Mouse (Mus musculus): Measurements from ENCODE around the gene Polr3gl. TPM values are rescaled to one million over a fixed set of nuclear protein-coding genes. Genes with fewer than 3 reads are reported as not detected.

Polr3gl gene
- polyA plus RNA-seq, 1 experiment: 72.4 TPM

DNA sequence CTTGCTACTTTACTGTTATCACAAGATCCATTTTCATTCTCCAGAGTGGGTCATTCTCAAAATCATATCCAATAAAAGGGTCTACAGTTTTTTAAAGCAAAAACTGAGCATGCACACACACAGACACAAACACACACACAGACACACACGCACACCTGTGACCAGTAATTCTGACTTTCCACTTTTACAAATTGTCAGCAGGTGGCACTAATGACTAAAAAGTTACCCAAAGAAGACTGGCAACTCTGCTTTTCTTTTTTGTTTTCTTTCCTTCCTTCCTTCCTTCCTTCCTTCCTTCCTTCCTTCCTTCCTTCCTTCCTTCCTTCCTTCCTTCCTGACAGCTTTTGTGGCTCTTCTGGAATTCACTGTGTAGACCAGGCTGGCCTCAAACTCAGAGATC is 48.4 kb downstream of the Polr3gl start:
- Histone ChIP-seq H3K4me1 (ENCODE audit: control insufficient read depth, insufficient read depth, insufficient read length, low read length) (0 out of 2 replicates have a peak, but pooled peaks cover 2% of the 10 kb centered on the region), H3K27ac (replicated peaks; ENCODE audit: low read depth, low read length) (no peak overlapping the region), H3K4me3 (ENCODE audit: insufficient read depth, low read depth, low read length) (no peak overlapping the region)

DNA sequence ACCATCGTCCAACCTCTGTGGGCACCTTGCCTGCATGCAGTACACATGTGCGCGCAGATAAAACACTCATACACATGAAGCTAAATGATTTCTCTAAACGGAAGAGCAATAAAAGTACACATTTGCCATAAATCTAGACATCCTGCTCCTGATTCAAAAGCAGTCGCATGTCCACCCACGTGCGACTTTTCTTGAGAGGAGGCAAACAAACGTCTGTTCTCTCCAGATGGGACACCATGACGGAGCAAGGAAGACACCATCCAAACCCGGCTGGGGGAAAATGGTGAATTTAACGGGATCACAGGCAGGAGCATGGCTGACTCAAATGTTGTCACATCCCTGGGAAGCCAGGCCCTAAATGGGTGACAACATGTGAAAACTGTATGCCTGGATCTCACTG is 50.6 kb downstream of the Polr3gl start:
- no peak overlapping the region for H3K27ac ChIP-seq (replicated peaks; ENCODE audit: low read depth, low read length)
- H3K4me3 ChIP-seq (ENCODE audit: insufficient read depth, low read depth, low read length): no peak overlapping the region
- H3K4me1 ChIP-seq (ENCODE audit: control insufficient read depth, insufficient read depth, insufficient read length, low read length): no peaks in the 10 kb centered on the region

DNA sequence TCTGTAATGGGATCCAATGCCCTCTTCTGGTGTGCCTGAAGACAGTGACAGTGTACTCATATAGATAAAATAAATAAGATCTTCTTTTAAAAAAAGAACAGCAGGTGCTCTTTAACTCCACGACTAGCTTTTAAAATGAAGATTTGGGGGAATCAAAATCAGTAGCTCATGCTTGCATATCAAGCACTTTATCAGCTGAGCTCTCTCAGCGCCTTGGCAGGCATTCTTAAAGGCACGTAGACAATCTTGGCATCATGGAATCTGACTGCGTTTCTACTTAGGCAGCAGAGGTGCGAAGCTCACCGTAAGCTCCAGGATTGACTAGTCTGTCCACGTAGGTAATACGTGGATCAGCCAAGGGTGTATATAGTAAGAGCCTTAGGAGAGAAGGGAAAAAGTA is 51.4 kb downstream of the Polr3gl start:
- H3K4me1 ChIP-seq (ENCODE audit: control insufficient read depth, insufficient read depth, insufficient read length, low read length): no peaks in the 10 kb centered on the region
- H3K4me3 ChIP-seq (ENCODE audit: insufficient read depth, low read depth, low read length): no peak overlapping the region
- no peak overlapping the region for H3K27ac ChIP-seq (replicated peaks; ENCODE audit: low read depth, low read length)

DNA sequence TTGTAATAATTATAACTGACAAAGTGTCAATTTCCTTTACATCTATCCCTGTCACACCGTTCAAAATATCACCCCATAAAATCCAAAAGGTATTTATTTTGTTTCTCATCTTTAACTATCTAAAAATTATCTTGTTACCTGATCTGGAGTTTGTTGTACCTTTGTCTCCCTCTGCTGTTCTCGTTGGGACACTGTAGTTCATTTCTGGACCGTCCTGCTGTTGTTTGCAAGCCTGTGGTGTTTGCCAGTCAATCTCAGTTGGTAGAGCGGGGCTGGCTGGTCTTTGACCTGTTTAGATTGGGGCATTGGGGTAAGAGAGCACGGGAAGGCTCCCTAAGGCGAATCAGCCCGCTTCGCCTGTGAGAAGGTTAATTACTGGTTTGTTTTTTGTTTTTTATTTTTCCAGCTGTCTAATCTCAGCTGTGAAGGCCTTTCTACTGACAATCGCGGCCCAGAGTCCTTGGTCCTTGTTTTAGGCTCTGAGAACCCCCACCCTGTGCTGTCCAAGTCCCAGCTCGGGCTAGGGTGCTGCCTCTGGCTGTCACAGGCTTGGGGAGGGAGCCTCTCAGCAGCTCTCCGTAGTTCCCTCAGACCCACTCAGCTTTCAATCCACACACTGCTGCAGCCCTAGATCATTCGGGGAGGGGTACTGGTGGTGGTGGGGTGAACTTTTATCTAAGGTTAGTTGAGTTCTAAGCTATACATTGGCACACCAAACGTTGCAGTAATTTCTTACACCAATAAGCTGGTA is 52.5 kb downstream of the Polr3gl start:
- Histone ChIP-seq H3K4me3 (ENCODE audit: insufficient read depth, low read depth, low read length) (no peak overlapping the region), H3K27ac (replicated peaks; ENCODE audit: low read depth, low read length) (no peak overlapping the region), H3K4me1 (ENCODE audit: control insufficient read depth, insufficient read depth, insufficient read length, low read length) (no peaks in the 10 kb centered on the region)

DNA sequence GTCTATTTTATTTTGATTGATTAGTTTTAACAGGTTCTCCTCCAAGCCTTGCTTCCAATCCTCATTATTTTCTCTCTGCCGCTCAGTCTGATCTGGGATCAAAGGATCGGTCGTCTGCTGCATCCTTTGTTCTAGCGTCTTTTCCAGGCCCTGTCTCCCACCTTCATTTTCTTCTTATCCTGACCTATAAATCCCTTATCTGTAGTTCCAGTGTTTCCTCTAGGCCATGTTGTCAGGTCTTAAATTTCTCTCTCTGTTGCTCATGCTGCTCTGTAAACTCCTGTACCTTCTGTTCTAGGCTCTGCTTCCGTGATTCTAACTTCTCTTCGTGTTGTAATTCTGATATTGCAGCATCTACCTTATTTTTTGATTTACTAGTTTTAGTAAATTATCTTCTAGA is 53.2 kb downstream of the Polr3gl start:
- Histone ChIP-seq H3K4me1 (ENCODE audit: control insufficient read depth, insufficient read depth, insufficient read length, low read length) (no peaks in the 10 kb centered on the region), H3K4me3 (ENCODE audit: insufficient read depth, low read depth, low read length) (no peak overlapping the region), H3K27ac (replicated peaks; ENCODE audit: low read depth, low read length) (no peak overlapping the region)

DNA sequence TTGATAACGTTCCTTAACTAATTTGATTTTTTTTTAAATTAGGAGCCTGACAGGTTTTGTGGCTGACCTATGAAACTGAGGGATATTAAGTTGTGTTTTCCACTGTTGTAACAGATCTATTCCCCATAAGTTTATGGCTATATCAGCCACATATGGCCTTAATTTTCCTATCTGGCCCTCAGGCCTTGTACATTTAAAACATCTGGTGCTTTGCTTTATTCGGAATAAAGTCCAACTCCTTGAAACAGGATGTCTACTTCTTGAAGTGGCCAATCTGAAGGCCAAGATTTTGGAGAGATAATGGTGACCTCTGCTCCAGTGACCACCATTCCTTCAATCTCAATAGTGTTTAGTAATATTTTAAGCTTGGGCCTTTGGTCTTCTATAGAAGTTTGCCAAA is 54.7 kb downstream of the Polr3gl start:
- Histone ChIP-seq H3K27ac (replicated peaks; ENCODE audit: low read depth, low read length) (no peak overlapping the region), H3K4me1 (ENCODE audit: control insufficient read depth, insufficient read depth, insufficient read length, low read length) (no peaks in the 10 kb centered on the region), H3K4me3 (ENCODE audit: insufficient read depth, low read depth, low read length) (no peak overlapping the region)

DNA sequence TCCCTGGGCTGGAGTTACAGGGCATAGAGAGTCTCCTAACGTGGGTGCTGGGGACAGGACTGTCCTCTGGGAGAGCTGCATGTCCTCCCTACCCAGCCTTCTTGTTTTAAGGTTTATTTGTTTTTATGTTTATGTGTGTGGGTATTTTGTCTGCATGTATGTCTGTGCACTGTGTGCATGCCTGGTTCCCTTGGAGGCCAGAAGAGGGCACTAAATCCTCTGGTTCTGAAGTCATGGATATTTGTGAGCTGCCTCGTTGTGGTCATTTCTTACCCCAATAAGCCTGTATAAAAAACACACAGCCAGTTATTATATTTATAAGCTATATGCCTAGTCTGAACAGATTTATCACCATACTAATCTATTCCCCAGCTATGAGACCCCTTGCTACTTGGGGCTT is 59.7 kb downstream of the Polr3gl start:
- Histone ChIP-seq H3K27ac (replicated peaks; ENCODE audit: low read depth, low read length) (no peak overlapping the region), H3K4me3 (ENCODE audit: insufficient read depth, low read depth, low read length) (no peak overlapping the region), H3K4me1 (ENCODE audit: control insufficient read depth, insufficient read depth, insufficient read length, low read length) (no peaks in the 10 kb centered on the region)

DNA sequence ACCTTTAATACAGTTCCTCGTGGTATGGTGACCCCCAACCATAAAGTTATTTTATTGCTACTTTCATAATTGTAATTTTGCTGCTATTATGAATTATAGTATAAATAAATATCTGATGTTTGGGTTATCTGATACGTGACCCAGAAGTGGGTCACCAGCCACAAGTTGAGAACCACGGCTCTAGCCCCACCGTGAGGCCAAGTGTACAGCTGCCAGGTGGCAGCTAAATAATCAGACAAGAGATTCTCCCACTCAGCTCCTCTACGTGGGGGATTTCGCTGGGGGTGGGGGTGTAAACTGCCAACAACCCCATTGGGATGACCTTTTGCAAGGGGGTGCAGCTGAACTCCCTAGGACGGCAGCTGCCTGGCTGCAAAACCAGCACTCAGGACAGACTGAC is 61.9 kb downstream of the Polr3gl start:
- Histone ChIP-seq H3K4me3 (ENCODE audit: insufficient read depth, low read depth, low read length) (no peak overlapping the region), H3K4me1 (ENCODE audit: control insufficient read depth, insufficient read depth, insufficient read length, low read length) (no peaks in the 10 kb centered on the region), H3K27ac (replicated peaks; ENCODE audit: low read depth, low read length) (no peak overlapping the region)

DNA sequence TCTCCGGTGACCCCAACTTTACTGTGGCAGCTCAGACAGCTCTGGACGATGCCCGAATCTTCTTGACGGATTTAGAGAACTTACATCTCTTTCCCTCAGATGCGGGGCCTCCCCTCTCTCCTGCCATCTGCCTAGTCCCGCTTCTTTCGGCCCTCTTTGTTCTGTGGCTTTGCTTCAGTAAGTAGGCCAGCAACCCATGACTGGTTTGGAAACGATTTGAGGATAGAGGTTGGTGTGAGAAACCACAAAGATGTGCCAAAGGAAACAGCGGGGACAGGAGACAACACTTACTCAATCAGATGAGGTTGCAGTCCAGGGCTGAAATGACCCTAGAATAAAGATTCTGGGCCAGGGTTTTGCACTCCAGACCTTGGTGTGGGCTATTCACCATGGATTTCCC is 65.5 kb downstream of the Polr3gl start:
- no peaks in the 10 kb centered on the region for H3K4me1 ChIP-seq (ENCODE audit: control insufficient read depth, insufficient read depth, insufficient read length, low read length)
- no peak overlapping the region for H3K27ac ChIP-seq (replicated peaks; ENCODE audit: low read depth, low read length)
- no peak overlapping the region for H3K4me3 ChIP-seq (ENCODE audit: insufficient read depth, low read depth, low read length)

Other genes starting within 250 kb of the Polr3gl start
- not detected in 2 replicates for gene BC107364, start 141.9 kb downstream of the Polr3gl start, polyA plus RNA-seq (2012; ENCODE audit: insufficient read depth, insufficient read length, missing spikeins)
- 5.4 and 8.2 TPM in 2 replicates for gene Hfe2, start 69.0 kb downstream of the Polr3gl start, polyA plus RNA-seq (2012; ENCODE audit: insufficient read depth, insufficient read length, missing spikeins)
- gene Txnip, start 36.2 kb downstream of the Polr3gl start, polyA plus RNA-seq (2012; ENCODE audit: insufficient read depth, insufficient read length, missing spikeins): 1,091 and 1,303 TPM in 2 replicates
- gene Gm16253, start 17.2 kb downstream of the Polr3gl start, polyA plus RNA-seq (2012; ENCODE audit: insufficient read depth, insufficient read length, missing spikeins): not detected in 2 replicates
- gene Ankrd34a, start 2.5 kb upstream of the Polr3gl start, polyA plus RNA-seq (2012; ENCODE audit: insufficient read depth, insufficient read length, missing spikeins): not detected in 2 replicates
- gene Lix1l, start 7.0 kb upstream of the Polr3gl start, polyA plus RNA-seq (2012; ENCODE audit: insufficient read depth, insufficient read length, missing spikeins): 10.0 and 11.0 TPM in 2 replicates
- 78.8 and 110 TPM in 2 replicates for gene Rbm8a, start 35.8 kb upstream of the Polr3gl start, polyA plus RNA-seq (2012; ENCODE audit: insufficient read depth, insufficient read length, missing spikeins)
- 31.9 and 35.4 TPM in 2 replicates for gene Pex11b, start 41.2 kb upstream of the Polr3gl start, polyA plus RNA-seq (2012; ENCODE audit: insufficient read depth, insufficient read length, missing spikeins)
- gene Gm42957, start 41.3 kb upstream of the Polr3gl start, polyA plus RNA-seq (2012; ENCODE audit: insufficient read depth, insufficient read length, missing spikeins): not detected in 2 replicates
- gene Itga10, start 51.4 kb upstream of the Polr3gl start, polyA plus RNA-seq (2012; ENCODE audit: insufficient read depth, insufficient read length, missing spikeins): 0.20 and 0.67 TPM in 2 replicates
- gene Ankrd35, start 76.0 kb upstream of the Polr3gl start, polyA plus RNA-seq (2012; ENCODE audit: insufficient read depth, insufficient read length, missing spikeins): 0.29 TPM in 1 of 2 replicates, not detected in the other
- gene Pias3, start 102.2 kb upstream of the Polr3gl start, polyA plus RNA-seq (2012; ENCODE audit: insufficient read depth, insufficient read length, missing spikeins): 8.2 and 9.0 TPM in 2 replicates
- gene Nudt17, start 114.4 kb upstream of the Polr3gl start, polyA plus RNA-seq (2012; ENCODE audit: insufficient read depth, insufficient read length, missing spikeins): 4.4 and 5.3 TPM in 2 replicates
- gene Polr3c, start 133.4 kb upstream of the Polr3gl start, polyA plus RNA-seq (2012; ENCODE audit: insufficient read depth, insufficient read length, missing spikeins): 23.7 and 25.5 TPM in 2 replicates
- 23.6 and 25.6 TPM in 2 replicates for gene Rnf115, start 133.5 kb upstream of the Polr3gl start, polyA plus RNA-seq (2012; ENCODE audit: insufficient read depth, insufficient read length, missing spikeins)
- gene Pdzk1, start 235.1 kb upstream of the Polr3gl start, polyA plus RNA-seq (2012; ENCODE audit: insufficient read depth, insufficient read length, missing spikeins): not detected in 2 replicates
- gene Cd160, start 235.2 kb upstream of the Polr3gl start, polyA plus RNA-seq (2012; ENCODE audit: insufficient read depth, insufficient read length, missing spikeins): not detected in 2 replicates

Measured in brown adipose tissue, adult 24 weeks (tissue).